Mouse (Mus musculus) 3134 (cell line): ENCODE measurements around the gene Strada.
A peak's percentile ranks its signal among the peaks of the same experiment; 100 is the strongest.
"Not testable (repeated sequence)": the region's sequence is repeated elsewhere in the genome, so short reads cannot be mapped to it uniquely, and the experiment has no call there.

ENCODE experiments used
- DNase-seq: peaks from one replicate; pipeline ENCODE4 v3.0.0-alpha.2; 2011; ENCODE audit warnings: low spot score; ENCODE audit not compliant: insufficient read length; ENCODE audit errors: extremely low read depth

Strada gene

DNA sequence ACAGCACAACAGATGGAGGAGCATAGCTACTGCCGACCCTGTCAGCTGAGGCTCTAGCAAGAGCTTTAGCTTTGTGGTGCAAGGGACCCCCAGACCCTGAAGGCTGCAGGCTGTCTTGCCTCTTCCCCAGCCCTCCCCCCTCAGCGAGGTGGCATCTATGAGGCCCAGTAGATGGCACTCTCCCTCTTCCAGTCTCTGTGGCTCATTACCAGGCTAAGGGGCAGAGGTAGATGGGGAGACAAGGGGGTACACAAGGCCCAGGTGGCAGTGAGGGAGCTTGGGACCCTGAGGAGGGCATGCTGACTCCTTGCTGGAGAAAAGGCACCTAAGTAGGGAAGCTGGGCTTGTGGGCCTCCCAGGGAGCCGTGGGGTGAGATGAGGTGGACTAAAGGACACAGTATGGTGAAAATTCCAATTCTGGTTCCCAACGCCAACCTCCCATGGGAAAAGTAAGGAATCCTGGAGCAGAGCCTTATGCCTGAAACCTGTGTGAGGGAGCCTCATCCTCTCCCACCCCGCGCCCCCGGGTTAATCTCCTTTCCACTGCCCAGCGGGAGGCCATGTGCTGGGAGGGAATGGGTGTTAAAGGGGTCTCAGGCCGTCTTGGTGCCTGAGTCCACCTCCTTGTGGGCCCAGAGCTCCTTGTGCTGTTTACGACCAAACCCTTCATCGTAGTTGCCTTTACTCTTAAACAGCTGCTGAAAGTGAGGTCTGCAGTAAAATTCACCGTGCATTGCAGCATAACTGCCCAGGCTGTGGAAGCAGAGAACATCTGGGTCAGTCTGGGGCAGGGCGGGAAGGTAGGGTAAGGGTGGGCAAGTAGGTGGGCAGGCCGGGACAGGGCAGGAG lies 43.7 kb downstream of the Strada start:
- DNase-seq, result peak; percentile 44

DNA sequence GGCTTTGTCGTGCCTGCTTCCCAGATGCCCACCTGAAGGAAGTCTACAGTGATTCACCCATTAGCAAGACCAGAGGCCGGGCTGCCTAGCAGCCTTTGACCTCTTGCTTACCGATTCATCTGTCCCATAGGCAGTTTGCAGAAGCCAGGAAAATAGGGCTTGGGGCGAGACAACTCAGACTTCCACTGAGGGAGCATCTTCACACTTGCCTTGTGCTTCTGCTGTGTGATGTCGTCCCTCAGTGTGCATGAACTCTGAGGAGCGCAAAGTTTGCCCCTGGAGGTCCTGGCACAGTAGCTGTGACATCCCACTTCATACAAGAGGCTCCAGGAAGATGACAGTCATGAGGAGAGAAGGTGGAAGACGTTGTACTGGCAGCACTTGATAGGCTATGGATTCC lies 44.8 kb downstream of the Strada start:
- no peak for DNase-seq

DNA sequence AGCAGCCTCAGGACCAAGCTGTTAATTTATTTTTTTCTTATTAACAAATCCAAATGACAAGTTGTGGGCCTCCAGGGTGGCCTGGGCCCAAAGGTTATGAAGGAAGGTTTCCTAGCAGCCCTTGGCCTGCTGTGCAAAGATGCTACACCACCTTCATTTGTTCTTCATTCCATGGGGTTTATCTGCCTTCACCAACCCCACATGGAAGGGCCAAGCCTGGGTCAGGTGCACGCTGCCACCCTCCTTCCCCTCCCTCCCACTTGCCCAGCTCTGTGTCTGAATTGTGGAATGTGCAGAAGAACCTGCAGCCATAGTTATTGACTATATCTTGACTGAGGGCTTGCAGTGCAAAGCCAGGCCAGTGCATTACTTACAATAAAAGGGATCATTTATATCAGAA lies 45.7 kb downstream of the Strada start:
- no peak for DNase-seq

DNA sequence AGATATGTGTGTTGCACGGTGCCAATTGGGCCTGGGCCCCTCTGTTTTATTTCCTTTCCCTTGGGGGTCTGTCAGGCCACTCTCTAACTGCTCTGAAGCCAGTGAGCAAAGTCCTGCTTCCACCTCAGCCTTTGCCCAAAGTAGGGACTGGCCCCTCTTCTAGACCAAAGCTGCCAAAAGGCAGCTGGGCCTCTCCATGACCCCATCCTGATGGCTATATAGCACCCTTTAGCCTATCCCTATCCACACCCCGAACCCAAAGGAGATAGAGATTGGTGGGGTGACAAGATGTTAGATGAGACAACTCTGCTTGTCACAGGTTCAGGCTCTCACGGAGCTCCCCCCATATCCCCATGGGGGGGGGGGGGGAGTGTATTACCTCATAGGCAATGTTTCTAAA lies 46.2 kb downstream of the Strada start:
- no peak for DNase-seq

DNA sequence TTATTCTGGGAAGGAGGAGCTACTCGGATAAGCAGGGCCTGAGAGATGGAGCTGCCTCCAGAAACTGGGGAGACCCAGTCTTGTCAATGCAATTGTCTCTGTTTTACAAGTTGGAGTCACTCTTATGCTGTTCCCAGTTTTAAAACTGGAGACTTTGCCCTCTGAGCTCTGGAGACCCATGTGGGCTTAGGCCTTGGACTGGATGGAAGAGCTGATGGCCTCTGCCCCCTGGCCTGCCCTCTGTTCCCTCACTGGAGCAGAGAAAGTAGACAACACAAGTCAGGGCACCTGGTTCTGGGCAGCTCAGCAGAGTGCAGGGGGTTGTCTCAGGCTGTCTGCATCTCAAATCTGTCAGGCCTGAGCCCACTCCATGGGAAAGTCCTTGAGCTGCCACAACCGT lies 47.2 kb downstream of the Strada start:
- no peak for DNase-seq

DNA sequence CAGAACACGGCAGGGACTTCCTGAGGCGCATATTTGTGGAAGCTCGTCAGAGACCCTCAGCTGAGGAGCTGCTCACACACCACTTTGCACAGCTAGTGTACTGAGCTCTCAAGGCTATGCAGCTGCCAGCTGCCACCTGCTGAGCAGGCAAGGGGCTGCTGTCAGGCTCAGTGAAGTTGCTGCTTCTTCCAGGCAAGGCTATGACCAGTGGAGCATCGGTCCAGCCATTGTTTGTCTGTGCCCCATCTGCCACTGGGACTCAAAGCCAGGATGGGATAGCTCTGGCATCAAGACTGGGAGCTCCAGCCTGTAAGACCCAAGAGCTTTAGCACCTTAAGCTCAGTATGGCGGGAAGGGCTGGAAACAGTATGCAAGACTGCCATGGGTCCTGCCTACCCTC lies 47.9 kb downstream of the Strada start:
- no peak for DNase-seq

DNA sequence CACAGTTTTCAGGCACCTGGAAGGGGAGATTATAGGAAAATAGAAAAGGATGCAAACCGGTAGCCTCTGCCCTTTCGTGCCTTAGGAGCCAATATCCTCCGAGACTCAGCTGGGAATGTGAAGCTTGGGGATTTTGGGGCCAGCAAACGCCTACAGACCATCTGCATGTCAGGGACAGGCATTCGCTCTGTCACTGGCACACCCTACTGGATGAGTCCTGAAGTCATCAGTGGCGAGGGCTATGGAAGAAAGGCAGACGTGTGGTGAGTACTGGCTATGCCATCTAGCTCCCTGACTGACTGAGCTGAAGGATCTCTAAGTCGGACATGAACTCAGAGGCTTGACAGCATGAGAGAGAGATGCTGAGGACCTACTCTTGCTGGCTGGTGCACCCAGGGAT lies 49.8 kb downstream of the Strada start:
- DNase-seq, result no peak

DNA sequence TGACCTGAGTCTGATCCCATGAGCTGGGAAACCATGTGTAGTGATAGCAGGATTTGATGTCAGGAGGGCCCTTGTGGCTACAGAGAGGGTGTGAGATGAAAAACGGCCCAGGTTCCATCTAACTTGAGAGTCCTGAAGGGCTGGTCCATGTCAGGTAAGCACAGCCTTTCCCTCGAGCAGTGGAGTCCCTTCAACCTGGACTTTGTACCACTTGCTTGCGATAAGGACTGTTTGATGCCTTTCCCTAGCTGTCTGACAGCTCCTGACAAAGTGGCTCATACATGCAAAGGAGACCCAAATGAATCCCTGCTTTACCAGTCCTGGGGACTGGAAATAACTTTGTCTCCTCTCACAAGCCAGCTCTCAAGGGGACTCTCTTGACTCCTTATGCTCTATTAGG lies 50.7 kb downstream of the Strada start:
- DNase-seq, result no peak

DNA sequence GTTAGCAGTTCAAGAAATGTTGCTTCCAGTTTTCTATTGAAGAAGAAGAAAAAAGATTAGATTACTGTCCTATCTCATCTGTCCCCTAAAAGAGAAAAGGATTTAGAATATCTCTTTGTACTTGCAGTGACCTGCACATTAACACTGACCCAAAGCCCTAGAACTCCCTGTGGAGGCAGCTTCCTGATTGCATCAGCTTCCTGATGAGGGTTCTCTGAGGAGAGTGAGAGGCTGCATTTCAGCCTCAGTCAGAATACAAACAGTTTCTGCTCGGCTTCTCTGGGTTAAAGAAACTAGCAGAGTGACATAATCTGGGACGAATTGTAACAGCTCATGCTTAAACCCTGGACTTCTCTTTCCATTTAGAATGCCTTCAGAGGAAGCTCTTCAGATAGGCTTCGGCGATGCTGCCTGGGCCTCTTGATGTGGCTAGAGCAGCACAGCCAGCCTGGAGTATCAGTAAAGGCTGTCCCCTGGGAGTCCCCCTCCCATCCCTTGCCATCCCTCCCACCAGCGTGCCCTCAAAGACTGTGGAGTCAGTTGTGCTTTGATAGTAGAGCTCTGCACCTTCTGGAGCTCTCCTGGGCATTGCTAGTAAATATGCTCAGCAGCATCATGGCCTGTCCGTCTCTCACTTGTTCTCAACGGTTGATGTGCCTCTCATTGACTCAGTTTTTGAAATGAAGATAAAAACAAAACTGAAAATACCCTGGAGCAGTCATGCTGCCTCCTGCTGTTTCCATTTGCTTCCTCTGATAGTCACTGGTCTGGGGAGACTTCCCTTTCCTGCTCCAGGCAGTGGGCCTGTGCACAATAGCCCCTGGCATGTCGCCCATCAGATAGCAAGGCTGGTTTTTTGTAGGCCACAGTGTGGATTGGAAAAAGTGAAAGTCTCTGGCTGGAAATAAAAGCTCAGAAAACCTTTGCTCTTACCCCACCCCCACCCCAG lies 67.1 kb downstream of the Strada start:
- peak; percentile 26 for DNase-seq

DNA sequence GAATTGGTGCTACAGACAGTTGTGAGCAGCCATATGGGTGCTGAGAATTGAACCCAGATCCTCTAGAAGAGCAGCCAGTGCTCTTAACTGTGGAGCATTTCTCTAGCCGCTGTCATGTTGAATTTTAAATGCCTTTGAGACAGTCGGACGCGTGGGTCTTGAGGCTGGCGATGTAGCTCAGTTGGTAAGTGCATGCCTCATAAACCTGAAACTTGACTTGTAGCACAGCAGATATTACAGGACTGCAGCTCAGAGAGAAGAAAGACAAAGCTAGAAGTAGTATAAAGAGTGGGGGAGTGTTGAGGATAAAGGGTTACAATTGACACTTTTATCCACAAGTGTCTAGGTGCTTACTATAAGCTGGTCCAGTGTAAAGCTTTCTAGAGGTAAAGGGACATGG lies 69.5 kb downstream of the Strada start:
- DNase-seq, result no peak

DNA sequence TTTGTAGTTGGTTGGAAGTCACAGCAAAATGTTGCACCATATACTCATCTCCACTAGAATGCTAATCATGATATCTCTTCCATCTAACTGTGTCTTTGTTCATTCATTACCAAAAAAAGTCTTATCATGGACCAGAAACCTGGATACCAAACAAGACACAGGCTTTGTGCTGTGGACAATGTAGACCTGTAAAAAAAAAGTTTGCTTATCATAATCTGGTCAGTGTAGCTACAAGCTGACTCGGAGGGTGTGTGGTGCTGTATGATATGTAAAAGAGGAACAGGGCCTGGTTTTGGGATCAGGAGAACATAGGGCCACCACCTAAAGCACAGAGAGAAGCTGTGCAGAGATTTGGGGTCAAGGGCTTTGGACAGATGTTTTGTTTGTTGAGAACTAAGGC lies 72.5 kb downstream of the Strada start:
- DNase-seq, result no peak

DNA sequence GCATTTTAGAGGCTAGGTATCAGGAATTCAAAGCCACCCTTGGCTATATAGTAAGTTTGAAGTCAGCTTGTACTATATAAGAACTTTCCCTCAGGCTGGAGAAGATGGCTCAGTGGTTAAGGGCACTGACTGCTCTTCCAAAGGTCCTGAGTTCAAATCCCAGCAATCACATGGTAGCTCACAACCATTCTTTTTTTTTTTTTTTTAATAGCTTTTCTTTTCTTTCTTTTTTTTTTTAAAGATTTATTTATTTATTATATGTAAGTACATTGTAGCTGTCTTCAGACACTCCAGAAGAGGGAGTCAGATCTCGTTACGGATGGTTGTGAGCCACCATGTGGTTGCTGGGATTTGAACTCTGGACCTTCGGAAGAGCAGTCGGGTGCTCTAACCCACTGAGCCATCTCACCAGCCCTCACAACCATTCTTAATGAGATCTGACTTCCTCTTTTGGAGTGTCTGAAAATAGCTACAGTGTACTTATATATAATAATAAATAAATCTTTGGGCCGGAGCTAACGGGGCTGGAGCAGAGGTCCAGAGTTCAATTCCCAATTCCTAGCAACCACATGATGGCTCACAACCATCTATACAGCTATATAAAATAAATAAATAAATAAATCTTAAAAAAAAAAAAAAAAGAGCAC lies 75.1 kb downstream of the Strada start:
- not testable (repeated sequence) for DNase-seq

DNA sequence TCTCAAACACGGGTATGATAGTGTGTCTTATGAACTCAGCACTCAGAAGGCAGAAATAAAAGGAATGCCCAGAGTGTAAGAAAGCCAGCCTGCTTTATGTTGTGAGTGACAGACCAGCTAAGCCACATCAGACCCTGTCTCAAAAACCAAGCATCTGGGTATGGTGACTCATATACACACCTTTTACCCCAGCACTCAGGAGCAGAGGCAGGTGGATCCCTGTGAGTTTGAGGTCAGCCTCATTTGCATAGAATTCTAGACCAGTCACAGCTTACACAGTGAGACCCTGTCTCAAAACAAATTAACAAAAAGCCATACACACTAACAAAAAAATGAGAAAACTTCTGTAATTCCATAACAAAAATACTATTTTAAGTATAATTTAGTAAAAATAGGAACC lies 76.1 kb downstream of the Strada start:
- DNase-seq, result no peak

DNA sequence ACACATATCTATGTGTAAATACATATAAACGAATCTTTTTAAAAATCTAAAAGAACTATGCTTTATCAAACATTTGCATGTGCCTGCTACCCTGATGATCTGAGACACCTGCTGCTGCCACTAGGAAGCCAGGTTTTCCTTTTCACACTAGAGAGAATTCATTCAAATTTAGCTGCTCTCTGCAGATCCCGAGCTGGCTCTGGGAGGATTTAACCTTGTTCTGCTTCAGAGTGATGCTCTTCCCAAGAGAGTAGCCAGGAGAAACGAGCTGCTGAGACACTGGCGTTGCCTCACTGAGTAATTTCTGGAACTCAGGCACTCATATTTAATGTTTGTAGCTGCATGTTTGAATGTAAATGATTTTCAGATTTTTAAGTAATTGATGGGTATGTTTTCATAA lies 77.2 kb downstream of the Strada start:
- DNase-seq, result no peak

DNA sequence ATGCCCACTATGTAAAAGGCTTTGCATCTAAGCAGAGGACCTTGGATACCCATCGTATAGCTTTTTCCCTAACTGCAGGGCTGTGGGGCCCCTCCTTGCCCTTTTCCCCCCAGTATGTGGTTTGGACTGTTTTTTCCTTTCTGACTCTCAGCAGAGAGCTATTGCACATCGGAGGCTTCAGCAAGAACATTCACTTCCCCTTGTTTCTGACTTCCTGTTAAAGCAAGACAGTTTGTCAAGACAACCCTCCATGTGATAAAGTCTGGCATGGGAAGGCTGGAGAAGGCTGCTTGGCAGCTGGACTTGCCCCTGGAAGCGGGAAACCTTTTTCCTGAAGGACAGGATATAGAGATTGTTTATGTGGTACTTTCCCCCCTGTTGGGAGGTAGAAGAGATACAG lies 79.2 kb downstream of the Strada start:
- no peak for DNase-seq

DNA sequence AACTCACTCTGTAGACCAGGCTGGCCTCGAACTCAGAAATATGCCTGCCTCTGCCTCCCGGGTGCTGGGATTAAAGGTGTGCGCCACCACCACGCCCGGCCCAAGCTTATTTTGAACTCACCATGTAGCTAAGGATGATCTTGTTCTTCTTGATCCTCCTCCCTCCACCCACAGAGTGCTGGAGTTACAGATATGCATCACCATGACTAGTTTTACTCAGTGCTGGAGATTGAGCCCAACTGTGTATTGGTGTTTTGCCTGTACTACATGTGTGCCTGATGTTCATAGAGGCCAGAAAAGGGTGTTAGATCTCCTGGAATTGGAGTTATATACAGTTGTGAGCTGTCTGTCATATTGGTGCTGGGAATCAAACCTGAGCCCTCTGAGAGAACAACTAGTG lies 79.7 kb downstream of the Strada start:
- no peak for DNase-seq
